9 mouse cellular contexts compared by ENCODE assay signal in genomic region chr11:6628568-6628967, GRCm38 (mm10). TPM values are rescaled to one million over a fixed set of nuclear protein-coding genes. Genes with fewer than 3 reads are reported as not detected.
DNase-seq lines count a peak whose midpoint lies in the region; ATAC-seq and TF ChIP-seq lines count a peak whose summit lies in the region.
"Had no signal": no experiment of that assay in that cellular context is flagged by ENCODE, and none has a peak within 500 bp of the region (broad histone marks: within the 10 kb centered on the region; RNA-seq: fewer than 3 reads in every experiment).

No protein-coding gene starts in this region.

- H3K27ac ChIP-seq in midbrain, postnatal 0 days (ENCODE audit: low read depth, low read length): no peak overlapping the region

- peak; percentile 59 for DNase-seq in gastrocnemius, postnatal 10 days
- no peak for DNase-seq in gastrocnemius, adult 8-10 months (ENCODE audit: low spot score in 2 of 2)
- DNase-seq in urinary bladder, postnatal 25 days (ENCODE audit: low spot score): peak; percentile 39
- DNase-seq in urinary bladder, adult 18-20 months (ENCODE audit: low spot score in 2 of 2): no peak
- DNase-seq in cerebellum, postnatal 10 days: peak; percentile 79 to 83
- DNase-seq in kidney, postnatal 25 days: peak; percentile 59 to 77
- peak; percentile 27 for DNase-seq in midbrain, postnatal 0 days (ENCODE audit: low spot score)
- DNase-seq in thymus, postnatal 10 days (ENCODE audit: low spot score in 2 of 2): peak; percentile 41 to 59

- ATAC-seq in midbrain, postnatal 0 days (ENCODE audit: low FRiP score): no peak

- no peaks in the 10 kb centered on the region for H3K27me3 ChIP-seq in midbrain, postnatal 0 days (ENCODE audit: insufficient read depth, low read length)

- peaks cover 5% of the 10 kb centered on the region for H3K36me3 ChIP-seq in midbrain, postnatal 0 days (ENCODE audit: insufficient read depth, low read length)

- H3K9ac ChIP-seq in midbrain, postnatal 0 days (replicated peaks; ENCODE audit: low read length, poor library complexity, severe bottlenecking): no peak overlapping the region

- H3K4me1 ChIP-seq in midbrain, postnatal 0 days (ENCODE audit: insufficient read depth, low read length): peaks cover 9% of the 10 kb centered on the region

- no peak overlapping the region for H3K4me2 ChIP-seq in midbrain, postnatal 0 days (ENCODE audit: low read depth, low read length, poor library complexity, severe bottlenecking)

- peak; percentile 69 for TF ChIP-seq CTCF in midbrain, postnatal 0 days (IDR thresholded peaks at IDR 0.05)

- WGBS in midbrain, postnatal 0 days: 31% methylated on average over 4 of the region's 4 CpGs

- H3K4me3 ChIP-seq in midbrain, postnatal 0 days (ENCODE audit: low read depth, low read length): no peak overlapping the region

- no peaks in the 10 kb centered on the region for H3K9me3 ChIP-seq in midbrain, postnatal 0 days (ENCODE audit: low read length)

RNA-seq across cellular contexts. Expression of gene Tbrg4, which starts 2.7 kb away (rescaled TPM):
- total RNA-seq in gastrocnemius, postnatal 10 days (2021): 10 to 100 TPM; 53.6 to 57.1 TPM
- total RNA-seq in gastrocnemius, adult 8-10 months (2022): 10 to 100 TPM; 53.8 to 63.0 (median 61.0) TPM
- total RNA-seq in midbrain, postnatal 0 days (2014; rRNA removed): 35.1 and 46.6 TPM in 2 replicates
- polyA plus RNA-seq in midbrain, postnatal 0 days (2015; fragmentation: Nextera tagmentation; extraction: Ambion mirVana): 31.3 and 31.4 TPM in 2 replicates

RNA-seq across cellular contexts. Expression of gene Wap, which starts 9.9 kb away (rescaled TPM):
- total RNA-seq in gastrocnemius, postnatal 10 days (2021): not detected
- not detected for total RNA-seq in gastrocnemius, adult 8-10 months (2022)
- not detected in 2 replicates for total RNA-seq in midbrain, postnatal 0 days (2014; rRNA removed)
- polyA plus RNA-seq in midbrain, postnatal 0 days (2015; fragmentation: Nextera tagmentation; extraction: Ambion mirVana): not detected in 2 replicates
- total RNA-seq: left cerebral cortex, postnatal 14 days had no signal

RNA-seq across cellular contexts. Expression of gene Nacad, which starts 22.7 kb away (rescaled TPM):
- total RNA-seq in gastrocnemius, postnatal 10 days (2021): under 1 TPM; 0.45 to 0.65 TPM
- under 1 TPM; 0.08 to 0.22 (median 0.15) TPM for total RNA-seq in gastrocnemius, adult 8-10 months (2022)
- 86.9 and 92.3 TPM in 2 replicates for total RNA-seq in midbrain, postnatal 0 days (2014; rRNA removed)
- polyA plus RNA-seq in midbrain, postnatal 0 days (2015; fragmentation: Nextera tagmentation; extraction: Ambion mirVana): 67.6 and 68.0 TPM in 2 replicates

RNA-seq across cellular contexts. Expression of gene Ramp3, which starts 29.8 kb away (rescaled TPM):
- 1 to 10 TPM; 1.2 to 1.3 TPM for total RNA-seq in gastrocnemius, postnatal 10 days (2021)
- 1 to 10 TPM in 1 of 4 experiments, under 1 TPM in 3; 0.54 to 1.5 (median 0.69) TPM for total RNA-seq in gastrocnemius, adult 8-10 months (2022)
- total RNA-seq in midbrain, postnatal 0 days (2014; rRNA removed): 16.1 and 25.0 TPM in 2 replicates
- polyA plus RNA-seq in midbrain, postnatal 0 days (2015; fragmentation: Nextera tagmentation; extraction: Ambion mirVana): 14.8 and 15.6 TPM in 2 replicates

Comparison
In these comparisons a context has a peak if more than half of its experiments do, and no peak if none do; other contexts are left out.
1. DNase-seq: peak in gastrocnemius, postnatal 10 days (single experiment), urinary bladder, postnatal 25 days (single experiment), cerebellum, postnatal 10 days (2 of 2), kidney, postnatal 25 days (2 of 2), midbrain, postnatal 0 days (single experiment) and thymus, postnatal 10 days (2 of 2); none in gastrocnemius, adult 8-10 months (0 of 2) and urinary bladder, adult 18-20 months (0 of 2).
2. RNA of gene Nacad, which starts 22.7 kb away (total RNA-seq): 86.9 to 92.3 TPM in midbrain, postnatal 0 days; 0.45 to 0.65 TPM in gastrocnemius, postnatal 10 days and 0.08 to 0.22 TPM in gastrocnemius, adult 8-10 months; every median in the first group is over 10 times any median in the second.